Mouse (Mus musculus): ENCODE measurements around the gene Cyp39a1. TPM values are rescaled to one million over a fixed set of nuclear protein-coding genes. Genes with fewer than 3 reads are reported as not detected.

Gene Cyp39a1
- total RNA-seq (2014; fragmentation: Nextera tagmentation) = not detected in 2 replicates
- total RNA-seq (2017) = not detected in 2 replicates

DNA sequence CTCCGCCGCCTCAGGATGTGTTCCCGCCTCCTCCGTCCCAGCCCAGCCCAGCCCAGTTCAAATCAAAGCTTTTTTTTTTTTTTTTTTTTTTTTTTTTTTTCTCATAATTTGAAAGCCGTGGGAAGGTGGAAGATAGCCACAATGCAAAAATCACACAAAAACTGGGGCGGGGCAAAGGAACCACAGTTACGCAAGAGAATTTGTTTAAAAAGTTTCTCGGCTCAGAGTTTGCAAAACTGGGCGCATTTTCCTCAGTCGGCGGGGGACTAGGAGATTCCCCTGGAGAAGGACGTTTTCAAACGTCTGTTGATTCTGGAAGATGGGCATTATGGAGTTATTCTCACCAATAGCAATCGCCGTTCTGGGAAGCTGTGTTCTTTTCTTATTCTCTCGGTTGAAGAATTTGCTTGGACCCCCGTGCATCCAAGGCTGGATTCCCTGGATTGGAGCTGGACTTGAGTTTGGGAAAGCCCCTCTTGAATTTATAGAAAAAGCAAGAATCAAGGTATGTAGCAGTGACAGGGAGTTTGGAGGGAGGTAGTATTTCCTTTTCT lies at the start of gene Cyp39a1:
TSS of gene Cyp39a1 (plus strand) at position 136 of the 554 bp plus-strand sequence.
- no peak for ATAC-seq (replicated peaks; ENCODE audit: low FRiP score, low TSS enrichment, poor library complexity, severe bottlenecking)

DNA sequence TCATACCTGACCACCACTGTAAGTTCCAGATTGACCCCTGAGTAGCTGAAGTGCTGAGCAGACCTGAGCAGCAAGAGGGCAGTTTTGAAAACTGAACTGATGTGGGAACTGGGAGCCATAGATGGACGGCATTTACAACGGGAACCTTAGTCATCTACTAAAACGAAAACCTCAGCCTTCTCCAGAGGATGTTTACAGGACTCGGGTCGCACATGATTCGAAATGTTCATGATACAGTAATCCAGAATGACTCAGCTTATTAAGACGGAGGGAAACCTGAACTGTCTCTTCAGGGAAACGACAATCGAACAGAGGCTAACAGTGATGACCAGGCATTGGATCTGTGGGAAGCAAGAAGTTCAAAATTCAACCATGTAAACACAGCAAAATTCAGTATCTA lies 48.1 kb upstream of the Cyp39a1 start:
- ATAC-seq (replicated peaks; ENCODE audit: low FRiP score, low TSS enrichment, poor library complexity, severe bottlenecking) = no peak

DNA sequence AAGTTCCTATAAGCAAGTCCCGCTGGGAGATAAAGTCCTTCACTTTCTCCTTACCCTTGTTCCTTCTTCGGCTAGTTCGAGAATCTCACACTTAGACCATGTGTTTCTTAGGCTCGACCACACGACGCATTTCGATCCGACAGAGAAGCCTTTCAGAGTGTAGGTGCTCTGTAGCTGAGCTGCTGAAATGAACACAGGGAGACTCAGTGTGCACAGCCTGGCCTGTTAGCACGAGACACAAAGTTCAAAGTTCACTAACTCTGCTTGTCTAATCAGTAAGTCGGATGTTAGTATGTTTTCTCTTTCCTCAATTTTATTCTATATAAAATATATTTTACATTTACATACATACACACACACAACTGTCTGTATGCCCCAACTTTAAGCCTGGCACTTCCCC lies 45.1 kb upstream of the Cyp39a1 start:
- no peak for ATAC-seq (replicated peaks; ENCODE audit: low FRiP score, low TSS enrichment, poor library complexity, severe bottlenecking)

DNA sequence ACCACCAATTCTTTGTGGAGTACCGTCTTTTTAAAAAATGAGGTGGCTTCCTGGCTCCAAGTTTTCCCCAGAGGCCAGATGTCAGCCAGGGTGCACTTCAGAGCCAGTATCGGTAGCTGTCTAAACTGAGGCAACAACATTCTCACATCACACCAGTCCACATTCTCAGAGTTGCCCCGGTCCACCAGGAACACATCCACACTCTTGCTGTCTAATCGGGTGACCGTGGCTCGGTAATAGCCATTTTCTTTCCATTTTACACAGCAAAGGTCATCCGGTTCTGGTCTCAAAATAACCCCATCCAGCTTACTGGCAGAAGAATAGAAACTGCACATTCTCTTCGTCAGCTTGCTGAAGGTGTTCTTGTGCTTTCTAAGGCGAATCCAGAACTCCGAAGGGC lies 39.0 kb upstream of the Cyp39a1 start:
- ATAC-seq (replicated peaks; ENCODE audit: low FRiP score, low TSS enrichment, poor library complexity, severe bottlenecking) = no peak

DNA sequence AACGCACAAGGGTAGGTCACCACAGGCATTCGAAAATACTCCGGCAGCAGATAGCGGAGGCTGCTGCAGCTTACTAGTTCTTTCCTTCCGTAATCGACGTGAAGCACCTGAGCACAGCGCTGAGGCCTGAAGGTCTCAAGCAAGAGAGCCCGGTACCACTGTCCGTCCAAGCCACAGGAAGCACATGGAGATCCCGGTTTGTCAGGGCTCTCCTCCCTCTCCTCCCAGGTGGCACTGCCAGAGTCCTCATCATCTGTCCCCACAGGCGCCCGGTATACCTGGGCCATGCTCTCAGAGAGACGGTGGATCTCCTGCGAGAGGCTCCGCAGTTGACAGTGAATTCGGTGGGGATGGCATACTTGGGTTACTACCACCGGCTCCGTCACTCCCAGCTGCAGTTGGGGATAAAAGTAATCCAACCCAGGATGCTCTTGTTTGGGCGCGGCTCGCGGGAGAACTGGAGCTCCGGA lies 38.2 kb upstream of the Cyp39a1 start:
- no peak for ATAC-seq (replicated peaks; ENCODE audit: low FRiP score, low TSS enrichment, poor library complexity, severe bottlenecking)

DNA sequence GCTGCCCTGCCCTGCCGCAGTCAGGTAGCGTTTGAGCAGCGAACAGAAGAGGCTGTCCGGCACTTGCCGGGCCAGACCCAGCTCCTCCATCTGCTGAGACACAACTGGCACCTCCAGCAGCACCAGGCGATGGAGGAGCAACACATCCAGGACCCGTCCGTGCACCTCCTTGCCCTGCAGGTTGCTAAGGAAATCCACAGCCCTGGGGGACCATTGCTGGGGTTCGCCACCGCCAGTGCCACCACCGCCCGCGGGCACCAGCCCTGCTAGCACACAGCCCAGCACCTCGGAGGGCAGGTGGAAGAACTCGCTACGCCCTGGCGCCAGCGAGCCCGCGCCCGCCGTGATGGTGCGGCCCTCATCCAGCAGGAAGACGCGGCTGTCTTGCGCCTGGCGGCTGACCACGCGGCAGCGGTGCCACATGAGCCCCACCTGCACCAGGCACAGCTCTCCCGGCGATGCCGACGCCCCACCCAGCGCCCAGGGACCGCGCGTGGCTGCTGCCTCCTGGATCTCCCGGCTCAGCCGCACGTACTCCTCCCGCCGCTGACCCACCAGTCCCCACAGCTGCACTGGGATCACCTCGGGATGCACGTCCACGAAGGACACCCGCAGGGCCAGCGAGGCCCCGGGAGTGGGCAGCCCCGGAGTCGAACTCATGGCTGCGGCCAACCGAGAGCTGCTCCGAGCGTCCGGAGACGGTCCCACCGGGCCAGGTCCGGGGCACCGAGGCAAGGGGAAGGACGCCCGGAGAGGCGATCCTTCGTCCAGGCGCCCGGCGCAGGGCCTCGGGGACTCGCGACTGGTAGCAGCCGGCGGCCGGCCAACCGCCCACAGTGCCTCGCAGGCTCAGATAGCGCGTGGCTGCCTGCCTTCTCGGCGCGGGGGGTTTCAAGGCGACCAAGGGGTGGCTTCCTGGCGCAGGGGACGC lies 37.5 kb upstream of the Cyp39a1 start, which contains the start of gene Tdrd6:
TSS of gene Tdrd6 (minus strand) at position 804 of the 931 bp plus-strand sequence.
- no peak for ATAC-seq (replicated peaks; ENCODE audit: low FRiP score, low TSS enrichment, poor library complexity, severe bottlenecking)

DNA sequence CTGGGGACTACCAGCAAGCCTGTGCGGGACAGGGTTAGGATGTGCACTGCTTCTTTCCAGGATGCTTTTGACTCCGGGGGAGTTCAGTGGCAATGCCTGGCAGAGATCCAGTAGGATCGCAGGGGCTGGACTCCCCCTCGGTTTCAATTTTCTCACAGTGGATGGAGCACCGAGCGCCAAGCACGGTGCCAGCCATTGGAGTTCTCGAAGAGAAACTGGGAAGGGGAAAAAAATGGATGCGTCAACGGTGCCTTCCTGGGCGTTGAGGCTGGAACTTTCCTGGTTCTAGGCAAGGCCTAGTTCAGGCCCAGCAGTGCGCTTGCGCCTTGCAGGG lies 36.8 kb upstream of the Cyp39a1 start:
- no peak for ATAC-seq (replicated peaks; ENCODE audit: low FRiP score, low TSS enrichment, poor library complexity, severe bottlenecking)

DNA sequence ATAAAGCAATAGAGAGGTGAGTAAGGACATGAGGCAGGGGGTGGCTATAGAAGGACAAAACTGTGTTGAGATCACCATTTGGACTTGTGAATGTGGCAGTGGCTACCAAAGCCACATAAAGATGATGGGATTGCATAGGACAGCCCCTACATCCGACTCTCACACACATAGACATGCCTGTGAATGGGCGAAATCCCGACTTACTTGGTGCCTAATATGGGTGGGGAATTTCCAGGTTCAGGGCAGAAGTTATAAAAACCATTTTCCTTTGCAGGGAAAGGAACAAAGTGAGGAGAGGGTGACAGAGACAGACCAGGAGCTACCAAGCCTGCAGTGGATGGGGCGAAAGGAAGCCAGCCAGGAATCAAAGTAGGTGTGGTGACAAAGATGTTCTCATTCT lies 30.1 kb upstream of the Cyp39a1 start:
- no peak for ATAC-seq (replicated peaks; ENCODE audit: low FRiP score, low TSS enrichment, poor library complexity, severe bottlenecking)

DNA sequence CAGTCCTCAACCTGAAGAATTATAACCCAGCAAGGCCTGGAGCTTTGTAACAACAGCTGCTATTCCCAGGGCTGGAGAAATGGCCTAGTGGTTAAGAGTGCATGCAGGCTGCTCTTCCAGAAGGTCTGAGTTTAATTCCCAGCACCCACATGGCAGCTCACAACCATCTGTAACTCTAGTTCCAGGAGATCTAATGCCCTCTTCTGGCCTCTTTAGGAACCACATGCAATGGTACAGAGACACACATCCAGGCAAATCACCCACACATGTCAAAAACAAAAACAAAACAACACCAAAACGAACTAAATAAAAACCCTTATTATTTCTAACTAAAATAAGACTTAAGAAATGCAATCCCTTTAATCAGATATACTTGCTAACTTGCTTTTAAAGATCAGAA lies 26.4 kb upstream of the Cyp39a1 start:
- ATAC-seq (replicated peaks; ENCODE audit: low FRiP score, low TSS enrichment, poor library complexity, severe bottlenecking) = no peak

DNA sequence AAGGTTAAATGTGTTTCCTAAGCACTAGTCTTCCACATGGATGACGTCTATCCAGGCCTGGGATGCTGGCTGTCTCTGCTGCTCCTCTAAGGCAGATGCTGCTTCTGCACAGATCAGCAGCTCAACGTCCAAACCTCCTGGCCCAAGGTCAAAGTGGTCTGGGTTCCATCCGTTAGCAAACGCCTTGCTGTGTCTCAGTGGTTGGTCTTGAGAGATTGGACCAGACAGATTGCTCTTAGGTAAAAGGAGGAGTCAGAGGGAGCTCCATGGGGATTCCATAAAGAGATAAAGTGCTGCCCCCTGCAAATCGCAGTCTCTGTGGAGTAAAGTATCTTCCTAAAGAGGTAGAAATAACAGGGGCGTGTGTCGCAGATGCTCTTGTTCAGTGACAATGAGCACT lies 24.0 kb upstream of the Cyp39a1 start:
- ATAC-seq (replicated peaks; ENCODE audit: low FRiP score, low TSS enrichment, poor library complexity, severe bottlenecking) = no peak

DNA sequence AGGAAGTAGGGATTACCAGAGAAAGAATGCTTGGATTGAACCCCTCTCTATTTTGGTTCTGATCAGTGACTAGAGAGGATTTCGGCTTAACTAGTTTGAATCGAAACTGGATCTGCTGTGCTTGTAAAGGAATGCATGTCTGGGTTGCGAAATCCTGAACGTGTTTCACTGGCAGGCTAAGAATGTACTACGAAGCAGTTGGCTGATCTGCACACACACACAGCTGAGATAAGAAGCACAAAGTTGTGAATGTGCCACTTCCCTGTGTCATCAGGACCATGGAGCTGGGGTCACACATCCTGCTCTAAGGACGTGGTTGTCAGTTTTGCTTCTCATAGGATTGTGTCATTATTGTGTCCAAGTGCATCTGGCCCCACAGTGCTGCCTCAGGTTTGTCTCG lies 22.9 kb upstream of the Cyp39a1 start:
- ATAC-seq (replicated peaks; ENCODE audit: low FRiP score, low TSS enrichment, poor library complexity, severe bottlenecking) = no peak

DNA sequence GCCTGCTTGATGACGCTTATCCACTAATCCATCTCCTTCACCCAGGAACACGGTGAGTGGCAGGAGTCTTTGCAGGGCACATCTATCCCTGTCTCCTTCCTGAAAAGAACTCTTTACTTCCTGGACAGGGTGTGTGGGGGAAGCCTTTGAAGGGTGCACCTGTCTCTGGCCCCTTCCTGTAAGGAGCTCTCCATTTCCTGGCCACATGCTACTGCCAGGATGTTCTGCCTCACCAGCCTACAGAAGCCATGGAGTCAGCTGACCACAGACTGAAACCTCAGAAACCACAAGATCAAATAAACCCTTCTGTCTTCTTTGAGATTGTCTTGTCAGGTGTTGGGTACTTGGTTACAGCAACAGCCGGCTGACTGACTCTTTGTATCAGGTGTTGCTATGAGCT lies 22.1 kb upstream of the Cyp39a1 start:
- ATAC-seq (replicated peaks; ENCODE audit: low FRiP score, low TSS enrichment, poor library complexity, severe bottlenecking) = no peak

DNA sequence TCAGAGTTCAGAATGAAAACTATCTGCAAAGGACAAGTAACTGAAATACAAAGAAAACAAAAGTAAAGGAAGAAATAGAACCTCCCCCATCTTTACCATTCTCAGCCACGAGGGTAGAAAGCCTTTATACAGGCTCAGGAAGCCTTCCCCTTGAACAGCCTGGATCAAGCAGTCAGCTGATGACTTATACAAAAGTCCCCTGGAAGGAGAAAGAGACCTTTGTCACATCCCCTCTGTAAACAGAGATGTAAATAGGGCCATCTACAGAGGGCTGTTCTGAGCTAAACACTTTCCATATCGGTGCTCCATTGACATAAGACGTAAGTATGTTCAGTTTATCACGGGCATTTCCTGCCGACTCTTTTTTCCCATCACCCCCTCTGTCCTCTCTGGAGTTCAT lies 20.3 kb upstream of the Cyp39a1 start:
- no peak for ATAC-seq (replicated peaks; ENCODE audit: low FRiP score, low TSS enrichment, poor library complexity, severe bottlenecking)

DNA sequence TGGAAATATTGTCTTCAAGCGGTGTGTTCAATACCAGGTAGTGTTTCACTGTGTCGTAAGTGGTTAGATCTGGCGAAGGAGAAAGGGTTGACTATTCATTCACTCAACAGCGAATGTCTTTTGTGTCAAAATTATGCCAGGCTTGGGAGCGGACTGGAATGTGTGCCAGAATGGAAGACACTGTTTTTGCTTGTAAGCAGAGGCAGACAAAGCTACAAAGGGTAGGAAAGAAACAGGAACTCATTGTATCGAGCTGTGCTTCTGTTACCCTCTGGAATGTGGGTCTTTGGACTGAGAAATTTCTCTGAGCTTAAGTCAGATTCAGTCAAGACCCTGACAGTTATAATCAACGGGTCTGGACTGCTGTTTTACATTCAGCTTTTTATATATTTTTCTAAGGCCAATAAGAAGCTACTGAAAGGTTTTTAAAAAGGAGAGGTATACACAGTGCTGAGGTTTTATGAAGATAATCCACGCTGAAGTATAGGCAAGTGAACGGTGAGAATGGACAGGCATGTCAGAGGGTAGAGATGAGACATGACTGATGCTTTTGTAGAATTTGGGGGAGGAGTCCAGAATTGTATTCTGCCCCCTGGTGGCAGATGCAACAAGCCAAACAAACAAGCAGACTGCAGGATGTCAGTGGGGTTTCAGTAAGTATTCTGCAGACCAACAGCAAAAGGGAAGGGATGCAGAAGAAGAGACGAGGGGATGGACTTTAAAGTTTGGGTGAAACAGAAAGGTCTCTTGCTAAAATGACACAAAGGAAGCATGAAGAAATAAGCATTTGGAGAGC lies 17.4 kb upstream of the Cyp39a1 start:
- no peak; the same call in 1 of the 2 replicates for ATAC-seq (replicated peaks; ENCODE audit: low FRiP score, low TSS enrichment, poor library complexity, severe bottlenecking)

DNA sequence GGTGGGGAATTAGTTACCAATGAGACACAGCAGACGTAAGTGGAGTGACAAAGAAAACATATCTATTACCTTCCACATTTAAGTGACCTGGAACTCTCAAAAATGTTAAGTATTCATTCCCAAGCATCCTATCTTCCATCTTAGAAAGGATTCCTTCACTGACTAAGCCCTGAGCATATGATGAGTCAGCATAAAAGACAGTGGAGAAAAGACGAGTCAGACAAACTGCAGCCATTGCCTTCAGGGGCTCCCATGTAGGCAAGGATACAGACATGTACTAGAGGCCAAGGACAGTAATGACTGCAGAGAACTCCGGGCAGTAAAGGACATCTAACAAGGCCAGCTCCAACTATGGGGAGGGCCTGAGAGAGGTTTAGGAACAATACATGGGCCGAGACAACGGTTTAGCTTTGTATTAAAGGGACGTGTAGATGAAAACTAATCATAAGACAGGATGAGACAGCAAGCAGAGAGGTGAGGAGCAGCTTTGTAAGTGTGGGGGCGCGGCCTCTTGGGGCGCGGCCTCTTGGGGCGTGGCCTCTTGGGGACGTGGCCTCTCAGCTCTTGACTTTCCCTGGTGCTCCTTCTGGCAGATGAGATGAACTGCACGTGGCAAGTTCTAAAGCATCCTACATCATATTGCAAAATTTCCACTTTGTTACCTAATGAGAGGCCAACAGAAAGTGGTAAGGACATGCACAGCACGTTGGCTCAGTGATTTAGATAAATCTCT lies 15.7 kb upstream of the Cyp39a1 start:
- peak; percentile 96 for ATAC-seq (replicated peaks; ENCODE audit: low FRiP score, low TSS enrichment, poor library complexity, severe bottlenecking)

DNA sequence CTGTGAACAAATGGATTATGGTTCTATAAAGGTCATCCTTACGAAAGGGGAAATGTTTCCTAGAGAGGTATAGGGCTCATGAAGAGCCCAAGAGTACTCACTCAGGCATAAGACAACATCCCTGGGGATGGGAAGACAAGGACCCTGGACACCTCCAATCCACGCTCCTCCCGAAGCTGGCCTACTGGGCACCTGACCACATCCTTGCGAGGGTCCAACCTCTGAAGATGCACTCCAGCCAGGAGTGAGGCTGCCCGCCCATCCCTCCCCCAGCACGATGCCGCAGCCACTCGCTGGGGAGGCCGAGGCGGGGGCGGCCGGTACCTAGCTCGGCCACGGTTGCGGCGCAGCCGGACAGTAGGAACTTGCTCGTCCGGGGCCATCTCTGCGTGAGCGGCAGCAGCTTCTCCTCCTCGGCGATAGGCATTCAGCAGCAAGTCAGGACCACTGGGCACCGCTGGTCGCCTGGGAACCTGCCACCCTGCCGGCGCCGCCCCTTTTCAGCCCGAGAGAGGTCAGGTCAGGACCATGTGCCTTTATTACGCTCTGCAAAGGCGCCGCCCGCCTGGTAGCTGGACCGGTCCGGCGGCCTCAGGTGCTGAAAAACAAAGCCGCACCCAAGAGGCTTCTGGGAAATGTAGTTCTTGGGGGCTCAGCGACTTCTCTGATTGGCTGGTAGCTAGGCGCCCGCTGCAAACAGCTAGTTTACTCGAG lies 492 bp upstream of the Cyp39a1 start, which contains the start of gene Slc25a27:
TSS of gene Slc25a27 (minus strand) at position 639 of the 714 bp plus-strand sequence.
- ATAC-seq (replicated peaks; ENCODE audit: low FRiP score, low TSS enrichment, poor library complexity, severe bottlenecking) = peak; percentile 100

DNA sequence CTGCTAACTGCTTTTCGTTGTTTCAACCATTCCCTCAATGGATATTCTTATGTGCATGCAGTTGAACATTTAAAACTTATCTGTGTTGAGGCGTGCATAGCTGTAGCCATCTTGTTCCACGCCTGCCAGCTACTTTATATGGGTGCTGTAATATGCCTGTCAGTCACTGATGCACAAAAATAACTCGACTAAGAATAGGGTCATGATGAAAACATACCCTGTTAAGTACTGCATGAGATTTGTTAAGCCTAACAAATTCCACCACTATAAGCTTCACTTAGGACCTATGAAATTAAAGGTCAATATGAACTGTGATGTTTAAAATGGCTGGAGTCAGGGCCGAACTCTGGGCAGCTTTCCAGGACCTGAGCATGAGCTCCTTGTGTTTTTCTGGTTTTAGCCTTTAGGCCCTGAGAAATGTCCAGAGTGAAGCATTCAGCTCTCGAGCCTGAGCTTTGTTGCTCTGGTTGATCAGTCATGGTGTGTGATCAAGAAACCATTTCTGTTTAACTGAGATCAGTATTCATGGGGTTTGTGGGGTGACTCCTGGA lies 2.0 kb downstream of the Cyp39a1 start:
- no peak for ATAC-seq (replicated peaks; ENCODE audit: low FRiP score, low TSS enrichment, poor library complexity, severe bottlenecking)

DNA sequence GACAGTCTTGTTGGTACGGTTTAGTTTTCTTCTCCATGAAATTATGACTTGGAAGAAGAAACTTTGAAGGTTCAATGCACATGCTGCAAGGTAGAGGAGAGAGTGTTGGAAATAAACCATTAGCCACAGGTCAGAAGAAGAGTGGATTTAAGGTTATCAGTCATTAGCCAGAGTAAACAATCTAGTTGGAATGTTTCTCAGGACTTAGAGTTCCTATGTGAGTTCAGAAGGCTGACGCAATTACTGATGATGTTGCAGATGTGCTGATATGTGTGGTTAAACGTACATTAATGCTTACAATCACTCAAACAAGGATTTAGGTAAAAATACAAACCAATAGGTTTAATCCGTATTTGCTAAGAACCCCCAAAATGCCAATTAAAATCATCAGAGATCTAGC lies 4.7 kb downstream of the Cyp39a1 start:
- no peak for ATAC-seq (replicated peaks; ENCODE audit: low FRiP score, low TSS enrichment, poor library complexity, severe bottlenecking)

DNA sequence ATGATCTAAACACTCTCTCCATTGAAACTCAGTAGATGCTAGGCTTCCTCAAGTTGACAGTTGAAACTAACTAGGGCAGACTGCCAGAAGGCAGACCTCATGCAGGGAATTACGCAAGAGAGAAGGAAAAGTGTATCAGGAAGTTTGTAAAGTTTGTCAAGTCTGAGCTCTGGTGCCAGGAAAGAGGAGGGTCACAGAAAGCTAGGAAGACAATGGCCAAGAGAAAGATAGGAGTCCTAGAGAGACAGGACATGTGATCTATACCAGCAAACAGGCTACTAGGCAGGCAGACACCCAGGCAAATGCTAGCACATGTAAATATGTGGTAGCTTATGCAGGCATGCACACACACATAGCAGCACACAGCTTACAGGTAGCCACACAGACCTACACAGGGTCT lies 8.0 kb downstream of the Cyp39a1 start:
- no peak for ATAC-seq (replicated peaks; ENCODE audit: low FRiP score, low TSS enrichment, poor library complexity, severe bottlenecking)
